Mouse (Mus musculus): ENCODE data around the gene Ccnf.

DNA sequence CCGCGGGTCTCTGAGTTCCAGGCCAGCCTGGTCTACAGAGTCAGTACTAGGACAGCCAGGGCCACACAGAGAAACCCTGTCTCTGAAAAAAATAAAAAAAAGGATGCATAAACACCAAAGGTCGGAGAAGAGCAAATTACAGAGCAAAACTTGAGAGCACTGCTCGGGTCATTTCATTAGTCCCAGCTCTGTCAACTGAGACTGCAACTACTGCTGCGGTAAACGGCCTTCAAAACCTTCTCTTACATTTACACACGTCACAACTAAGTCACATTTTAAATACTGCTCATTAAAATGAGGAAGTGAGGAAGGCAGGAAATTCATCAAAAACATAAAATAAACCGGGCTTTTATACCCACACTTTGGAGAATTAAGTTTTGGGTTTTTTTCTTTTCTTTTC lies 58.4 kb downstream of the Ccnf start:
- TF ChIP-seq CTCF (IDR thresholded peaks at IDR 0.05; ENCODE audit: insufficient read depth, low read depth, low read length) (no peak), POLR2A (IDR thresholded peaks at IDR 0.05; ENCODE audit: insufficient read depth, low read depth, low read length) (no peak)
